Mouse (Mus musculus) embryonic facial prominence, embryonic 13.5 days (tissue): ENCODE results near the gene Spag4. TPM values are rescaled to one million over a fixed set of nuclear protein-coding genes. Genes with fewer than 3 reads are reported as not detected.

Source experiments
- ATAC-seq: fragments of 200-750 bp; cut with Nextera tagmentation; 2 replicates; pipeline ENCODE4 v1.8.0; 2017; ENCODE audit warnings: low read depth; ENCODE audit not compliant: insufficient number of reproducible peaks, insufficient read depth, low FRiP score, low TSS enrichment
- H3K27ac ChIP-seq: fragments of 300-500 bp; sonication (generic); 2 replicates; pipeline ENCODE4 v1.5.1; 2015; ENCODE audit warnings: moderate library complexity, mild to moderate bottlenecking, inconsistent platforms
- H3K27me3 ChIP-seq: fragments of 300-500 bp; sonication (generic); 2 replicates; pipeline ENCODE4 v1.6.1; 2015; ENCODE audit warnings: mild to moderate bottlenecking, inconsistent platforms
- H3K36me3 ChIP-seq: fragments of 300-500 bp; sonication (generic); 2 replicates; pipeline ENCODE4 v1.6.1; 2015; ENCODE audit warnings: mild to moderate bottlenecking, inconsistent platforms
- H3K4me1 ChIP-seq: fragments of 300-500 bp; sonication (generic); 2 replicates; pipeline ENCODE4 v1.6.1; 2015; ENCODE audit warnings: inconsistent platforms
- H3K4me2 ChIP-seq: fragments of 300-500 bp; sonication (generic); 2 replicates; pipeline ENCODE4 v1.6.1; 2015; ENCODE audit warnings: moderate library complexity, mild to moderate bottlenecking, inconsistent platforms
- H3K4me3 ChIP-seq: fragments of 300-500 bp; sonication (generic); 2 replicates; pipeline ENCODE4 v1.5.1; 2015; ENCODE audit warnings: mild to moderate bottlenecking, inconsistent platforms
- H3K9ac ChIP-seq: fragments of 300-500 bp; sonication (generic); 2 replicates; pipeline ENCODE4 v1.6.1; 2015; ENCODE audit warnings: mild to moderate bottlenecking, inconsistent platforms
- H3K9me3 ChIP-seq: fragments of 300-500 bp; sonication (generic); 2 replicates; pipeline ENCODE4 v1.6.1; 2016; ENCODE audit warnings: inconsistent platforms
- WGBS: fragments of 180-500 bp; shearing (Covaris S2); methylation state at CpG from one replicate; pipeline ENCODE4 v1.1.7; 2015; ENCODE audit warnings: mixed read lengths; 5-methylcytosine and 5-hydroxymethylcytosine counted together
- polyA plus RNA-seq: library from polyadenylated mRNA; unstranded; fragments of >200 nt; fragmentation: Nextera tagmentation; extraction: Ambion mirVana; gene quantifications from 2 replicates; pipeline ENCODE4 v1.2.1, GENCODE M21; 2015

Spag4 gene
- 3.5 and 4.8 TPM in 2 replicates for polyA plus RNA-seq

DNA sequence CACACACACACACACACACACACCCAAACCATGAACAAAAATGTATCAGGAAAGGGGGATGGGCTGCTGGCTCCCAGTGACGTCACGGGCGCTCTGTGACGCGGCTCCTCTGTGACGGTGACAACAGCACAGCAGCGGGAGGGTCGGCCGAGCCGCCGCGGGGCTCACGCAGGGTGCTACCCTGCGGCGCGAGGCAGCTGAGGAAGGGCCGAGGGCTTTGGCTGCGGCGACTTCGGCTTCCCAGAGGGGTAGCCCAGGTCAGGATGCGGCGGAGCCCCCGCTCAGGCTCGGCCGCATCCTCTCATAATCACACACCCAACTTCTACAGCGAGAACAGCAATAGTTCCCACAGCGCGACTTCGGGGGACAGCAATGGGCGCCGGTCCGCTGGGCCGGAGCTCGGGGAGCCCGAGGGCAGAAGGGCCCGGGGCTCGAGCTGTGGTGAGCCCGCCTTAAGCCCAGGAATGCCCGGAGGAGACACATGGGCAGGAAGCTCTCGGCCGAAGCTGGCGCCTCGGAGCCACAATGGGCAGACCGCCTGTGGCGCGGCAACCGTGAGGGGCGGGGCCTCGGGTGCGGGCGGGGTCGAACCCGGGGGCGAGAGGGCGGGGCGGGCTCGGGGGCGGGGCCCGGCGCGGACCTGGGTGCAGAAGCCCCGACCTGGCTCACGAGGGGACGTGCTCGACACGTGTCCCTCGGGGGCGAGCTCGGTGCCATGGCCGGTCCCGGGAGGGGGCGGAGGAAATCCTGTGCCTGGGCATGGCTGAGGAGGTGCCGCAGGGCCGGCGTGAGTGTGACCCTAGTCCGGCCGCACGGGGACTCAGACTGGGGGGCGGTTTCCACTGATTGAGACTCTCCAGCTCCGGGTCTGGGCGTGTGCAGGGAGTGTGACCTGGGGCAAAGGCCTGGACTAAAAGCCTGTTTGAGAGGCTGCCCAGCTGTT lies at the start of gene Spag4:
TSS of gene Spag4 (plus strand) at position 77 of the 943 bp plus-strand sequence.
- Histone ChIP-seq H3K4me1 (peaks cover 9% of the 10 kb centered on the region), H3K4me2 (peak within 1 kb of the TSS; percentile 94), H3K9me3 (no peaks in the 10 kb centered on the region), H3K9ac (peak within 1 kb of the TSS; percentile 87), H3K27me3 (no peaks in the 10 kb centered on the region), H3K36me3 (peaks cover 24% of the 10 kb centered on the region), H3K4me3 (peak within 1 kb of the TSS; percentile 72), H3K27ac (peak within 1 kb of the TSS; percentile 82)
- ATAC-seq, result peak; percentile 66
- WGBS, result under 1% methylated on average over 66 of the region's 81 CpGs

DNA sequence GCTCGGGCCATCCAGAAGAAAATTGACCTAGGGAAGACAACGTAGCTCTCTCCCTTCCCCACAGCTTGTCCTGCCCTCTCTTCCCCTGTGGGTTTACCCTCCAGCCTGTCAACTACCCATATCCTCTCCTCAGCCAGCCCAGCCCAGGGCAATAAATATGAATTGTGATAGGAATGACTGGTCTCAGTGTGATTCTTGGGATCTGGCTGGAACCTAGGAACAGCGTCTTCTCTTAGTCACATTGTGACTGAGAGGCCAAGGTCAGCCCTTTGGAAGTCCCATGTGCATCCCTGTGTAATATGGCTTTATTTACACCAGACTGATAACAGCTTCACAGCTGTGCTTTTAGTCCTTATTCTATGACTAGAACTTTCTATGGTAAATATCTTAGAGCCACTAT lies 46.9 kb upstream of the Spag4 start:
- WGBS, result 85% methylated on average over 3 of the region's 3 CpGs
- peaks cover 74% of the 10 kb centered on the region for H3K36me3 ChIP-seq

GRCm38 (mm10) chr2:156021219-156021618 lies 43.8 kb upstream of the Spag4 start:
- WGBS, result 82% methylated on average over 8 of the region's 8 CpGs
- H3K4me1 ChIP-seq, result no peaks in the 10 kb centered on the region
- H3K4me3 ChIP-seq, result no peak overlapping the region
- no peak overlapping the region for H3K9ac ChIP-seq
- H3K36me3 ChIP-seq, result peaks cover 43% of the 10 kb centered on the region
- no peaks in the 10 kb centered on the region for H3K9me3 ChIP-seq
- no peak overlapping the region for H3K4me2 ChIP-seq
- ATAC-seq, result no peak
- no peak overlapping the region for H3K27ac ChIP-seq
- no peaks in the 10 kb centered on the region for H3K27me3 ChIP-seq

More for the DNA sequence above, 46.9 kb upstream of the Spag4 start:
- no peak overlapping the region for H3K27ac ChIP-seq
- no peaks in the 10 kb centered on the region for H3K9me3 ChIP-seq
- no peaks in the 10 kb centered on the region for H3K27me3 ChIP-seq
- no peak overlapping the region for H3K4me3 ChIP-seq
- no peak overlapping the region for H3K9ac ChIP-seq
- no peak for ATAC-seq
- no peaks in the 10 kb centered on the region for H3K4me1 ChIP-seq
- no peak overlapping the region for H3K4me2 ChIP-seq

DNA sequence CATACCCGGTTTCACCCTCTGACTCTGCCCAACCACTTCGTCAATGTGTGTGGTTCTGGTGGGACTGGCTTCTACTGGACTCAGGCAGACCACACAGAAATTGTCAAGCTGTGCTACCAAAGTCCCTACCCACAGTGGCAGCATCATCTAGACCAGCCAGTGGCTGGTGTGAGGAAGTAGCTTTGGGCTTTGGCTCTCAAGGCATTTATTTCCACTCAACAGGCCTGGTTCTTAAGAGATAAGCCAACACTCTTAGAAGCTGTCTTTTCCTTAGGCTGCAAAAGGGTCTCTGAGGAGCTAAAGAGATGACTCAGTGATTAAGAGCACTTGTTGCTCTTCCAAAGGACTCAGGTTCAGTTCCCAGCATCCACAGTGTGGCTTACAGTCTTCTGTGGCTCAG lies 43.2 kb upstream of the Spag4 start:
- H3K4me3 ChIP-seq, result no peak overlapping the region
- WGBS, result 75% methylated on average over 2 of the region's 2 CpGs
- no peak overlapping the region for H3K4me2 ChIP-seq
- H3K4me1 ChIP-seq, result no peaks in the 10 kb centered on the region
- peaks cover 38% of the 10 kb centered on the region for H3K36me3 ChIP-seq
- no peaks in the 10 kb centered on the region for H3K9me3 ChIP-seq
- H3K27me3 ChIP-seq, result no peaks in the 10 kb centered on the region
- no peak overlapping the region for H3K27ac ChIP-seq
- no peak for ATAC-seq
- no peak overlapping the region for H3K9ac ChIP-seq

DNA sequence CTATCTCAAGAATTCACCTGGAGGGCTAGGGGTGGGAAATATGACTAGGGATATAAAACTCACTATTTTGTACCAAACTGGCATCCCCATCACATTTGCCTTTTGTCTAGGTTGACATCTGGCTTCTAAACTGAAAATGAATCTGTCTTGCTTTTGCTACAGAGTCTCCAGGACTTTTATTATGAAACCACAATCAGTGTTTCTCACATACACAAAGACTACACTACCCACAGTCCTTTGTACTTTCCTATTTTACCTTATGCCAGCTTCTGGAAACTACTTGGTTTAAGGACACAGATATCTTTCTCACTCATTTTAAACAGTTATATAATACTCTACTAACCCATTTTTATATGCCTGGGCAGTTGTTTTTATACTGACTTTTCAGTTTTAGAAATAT lies 39.5 kb upstream of the Spag4 start:
- no peaks in the 10 kb centered on the region for H3K9me3 ChIP-seq
- no peak overlapping the region for H3K4me3 ChIP-seq
- H3K27ac ChIP-seq, result no peak overlapping the region
- no peaks in the 10 kb centered on the region for H3K4me1 ChIP-seq
- ATAC-seq, result no peak
- H3K4me2 ChIP-seq, result no peak overlapping the region
- H3K36me3 ChIP-seq, result peaks cover 3% of the 10 kb centered on the region; the same call in 1 of the 2 replicates
- no peak overlapping the region for H3K9ac ChIP-seq
- H3K27me3 ChIP-seq, result no peaks in the 10 kb centered on the region

DNA sequence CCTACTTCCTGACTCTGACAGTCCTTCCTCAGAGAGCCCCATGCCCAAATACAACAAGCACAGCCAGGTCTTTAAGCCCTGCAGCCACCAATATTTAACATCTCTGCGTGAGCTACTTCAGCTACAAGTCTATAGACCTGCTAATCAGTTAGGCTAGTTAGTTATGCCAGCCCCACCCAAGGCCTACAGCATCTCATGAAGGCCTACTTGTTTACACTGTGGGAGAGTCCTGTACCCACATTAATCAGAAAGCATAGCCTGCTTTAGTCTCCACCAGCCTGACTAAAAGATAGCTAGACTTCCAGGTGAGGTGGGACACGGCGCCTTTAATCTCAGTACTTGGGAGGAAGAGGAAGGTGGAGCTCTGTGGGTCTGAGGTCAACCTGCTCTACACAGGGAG lies 25.6 kb upstream of the Spag4 start:
- Histone ChIP-seq H3K36me3 (no peaks in the 10 kb centered on the region), H3K4me2 (no peak overlapping the region), H3K9me3 (no peaks in the 10 kb centered on the region), H3K4me3 (no peak overlapping the region), H3K27ac (no peak overlapping the region), H3K27me3 (no peaks in the 10 kb centered on the region), H3K4me1 (no peaks in the 10 kb centered on the region), H3K9ac (no peak overlapping the region)
- no peak for ATAC-seq
- 89% methylated on average over 3 of the region's 3 CpGs for WGBS

DNA sequence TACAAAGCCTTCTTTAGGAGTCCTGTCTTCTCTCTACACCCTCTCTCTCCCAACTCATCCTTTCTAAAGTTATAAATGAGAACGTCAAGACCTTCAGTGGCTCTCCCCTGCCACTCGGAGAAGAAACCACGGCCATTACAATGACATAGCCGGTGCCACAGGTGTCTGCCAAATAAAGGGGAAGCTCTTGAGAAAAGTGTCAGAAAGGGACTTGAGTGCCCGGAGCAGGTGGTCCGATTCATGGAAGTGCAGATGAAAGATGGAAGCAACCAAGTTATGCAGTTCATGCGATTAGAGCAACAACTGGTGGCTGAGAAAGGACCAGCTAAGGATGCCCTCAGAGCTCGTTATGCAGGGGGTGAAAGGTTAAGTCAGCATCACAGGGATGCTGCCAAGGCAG lies 22.1 kb upstream of the Spag4 start:
- no peak overlapping the region for H3K4me2 ChIP-seq
- 84% methylated on average over 8 of the region's 8 CpGs for WGBS
- no peaks in the 10 kb centered on the region for H3K36me3 ChIP-seq
- H3K27ac ChIP-seq, result no peak overlapping the region
- no peak overlapping the region for H3K4me3 ChIP-seq
- H3K9me3 ChIP-seq, result no peaks in the 10 kb centered on the region
- H3K9ac ChIP-seq, result no peak overlapping the region
- 0 out of 2 replicates have a peak, but pooled peaks cover 2% of the 10 kb centered on the region for H3K4me1 ChIP-seq
- no peak for ATAC-seq
- peaks cover 10% of the 10 kb centered on the region for H3K27me3 ChIP-seq

- H3K9me3 ChIP-seq, result no peaks in the 10 kb centered on the region
- H3K4me3 ChIP-seq, result peak overlapping the region; percentile 20
- H3K4me1 ChIP-seq, result peaks cover 4% of the 10 kb centered on the region; the same call in 1 of the 2 replicates
- H3K36me3 ChIP-seq, result no peaks in the 10 kb centered on the region
- ATAC-seq, result no peak
- H3K27me3 ChIP-seq, result peaks cover 16% of the 10 kb centered on the region
- H3K9ac ChIP-seq, result peak overlapping the region; percentile 56
- no peak overlapping the region for H3K27ac ChIP-seq
- WGBS, result 4% methylated on average over 19 of the region's 19 CpGs
- H3K4me2 ChIP-seq, result peak overlapping the region; percentile 50
These were observed 17.0 kb upstream of the Spag4 start for GRCm38 (mm10) chr2:156047929-156048328.

GRCm38 (mm10) chr2:156052816-156053215 lies 12.2 kb upstream of the Spag4 start, which contains the start of gene Fer1l4:
Gene Fer1l4, minus strand, starts transcription at chr2:156052947.
- Histone ChIP-seq H3K9ac (no peak within 1 kb of the TSS), H3K27ac (no peak within 1 kb of the TSS), H3K9me3 (no peaks in the 10 kb centered on the region), H3K4me3 (no peak within 1 kb of the TSS), H3K27me3 (peaks cover 9% of the 10 kb centered on the region; the same call in 1 of the 2 replicates), H3K36me3 (no peaks in the 10 kb centered on the region), H3K4me2 (no peak within 1 kb of the TSS), H3K4me1 (peaks cover 3% of the 10 kb centered on the region; the same call in 1 of the 2 replicates)
- ATAC-seq, result no peak
- WGBS, result 73% methylated on average over 9 of the region's 9 CpGs

DNA sequence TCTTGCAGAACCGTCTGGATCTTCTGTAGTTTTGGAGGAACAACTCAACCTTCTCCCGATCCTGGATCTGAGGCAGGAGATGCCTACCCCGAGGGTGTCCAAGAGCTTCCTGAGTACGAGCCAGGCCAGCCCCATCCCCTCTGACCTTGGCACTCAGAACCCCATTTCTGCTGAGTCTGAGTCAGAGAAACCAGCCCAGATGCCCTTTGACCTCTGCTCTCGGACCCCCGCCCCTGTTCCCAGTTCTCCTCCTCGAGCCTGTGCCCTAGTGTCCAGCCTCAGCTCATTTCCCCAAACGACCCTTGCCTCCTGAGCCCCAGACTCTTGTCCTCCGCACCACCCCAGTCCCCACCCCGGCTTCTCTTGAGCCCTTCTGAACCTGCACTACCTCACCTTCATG lies 1.2 kb downstream of the Spag4 start:
- Histone ChIP-seq H3K27me3 (no peaks in the 10 kb centered on the region), H3K36me3 (peaks cover 31% of the 10 kb centered on the region), H3K9me3 (no peaks in the 10 kb centered on the region), H3K4me3 (peak overlapping the region; percentile 72), H3K4me2 (peak overlapping the region; percentile 94), H3K27ac (0 out of 2 replicates have a peak overlapping the region, but pooled peaks have one; percentile 7), H3K9ac (peak overlapping the region; percentile 87), H3K4me1 (peaks cover 9% of the 10 kb centered on the region)
- ATAC-seq, result no peak
- 19% methylated on average over 10 of the region's 10 CpGs for WGBS

DNA sequence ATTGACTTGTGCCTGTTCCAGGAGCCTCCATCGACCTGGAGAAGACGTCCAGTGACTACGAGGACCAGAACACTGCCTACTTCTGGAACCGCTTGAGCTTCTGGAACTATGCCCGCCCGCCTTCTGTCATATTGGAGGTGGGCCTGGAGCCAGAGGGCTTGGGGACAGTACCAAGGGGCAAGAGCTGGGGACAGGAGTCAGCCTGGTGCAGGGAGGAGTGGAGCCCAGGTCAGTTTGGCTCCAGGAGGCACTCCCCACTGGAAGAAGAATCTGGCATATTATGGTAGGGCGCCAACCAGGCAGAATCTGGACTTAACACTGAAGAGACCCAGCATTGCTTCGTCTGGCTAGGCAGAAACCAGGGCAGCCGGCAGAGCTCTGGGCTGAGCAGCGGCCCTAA lies 2.9 kb downstream of the Spag4 start:
- no peaks in the 10 kb centered on the region for H3K27me3 ChIP-seq
- ATAC-seq, result no peak
- H3K9me3 ChIP-seq, result no peaks in the 10 kb centered on the region
- H3K27ac ChIP-seq, result no peak overlapping the region; the same call in 1 of the 2 replicates
- peaks cover 47% of the 10 kb centered on the region for H3K36me3 ChIP-seq
- H3K4me1 ChIP-seq, result peaks cover 9% of the 10 kb centered on the region
- no peak overlapping the region for H3K4me2 ChIP-seq
- H3K9ac ChIP-seq, result no peak overlapping the region
- WGBS, result 94% methylated on average over 10 of the region's 10 CpGs
- H3K4me3 ChIP-seq, result no peak overlapping the region

DNA sequence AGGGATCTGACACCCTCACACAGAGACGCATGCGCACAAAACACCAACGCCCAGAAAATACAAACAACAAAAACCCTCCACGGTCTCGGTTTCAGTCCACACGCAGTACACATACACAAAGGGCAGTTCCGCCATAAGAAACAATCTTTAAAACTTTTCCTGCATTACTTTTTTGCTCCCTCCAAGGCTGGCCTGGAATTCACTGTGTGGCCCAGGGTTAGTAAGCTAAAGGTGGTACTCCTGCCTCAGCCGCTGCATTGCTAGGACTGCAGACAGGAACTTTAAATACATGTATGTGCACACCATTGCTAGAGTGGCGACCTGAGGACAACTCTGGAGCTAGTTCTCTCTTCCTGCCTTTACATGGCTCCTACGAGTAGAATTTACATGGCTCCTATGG lies 6.3 kb downstream of the Spag4 start:
- Histone ChIP-seq H3K9me3 (no peaks in the 10 kb centered on the region), H3K27me3 (no peaks in the 10 kb centered on the region), H3K4me3 (no peak overlapping the region), H3K4me2 (no peak overlapping the region), H3K9ac (no peak overlapping the region), H3K4me1 (peaks cover 3% of the 10 kb centered on the region), H3K36me3 (peaks cover 80% of the 10 kb centered on the region), H3K27ac (no peak overlapping the region)
- ATAC-seq, result no peak
- 92% methylated on average over 10 of the region's 10 CpGs for whole genome bisulfite sequencing
